Mouse (Mus musculus) gastrocnemius, adult 2 months (tissue): ENCODE results near the gene Cacnb4. TPM values are rescaled to one million over a fixed set of nuclear protein-coding genes. Genes with fewer than 3 reads are reported as not detected.

ENCODE experiments used
- DNase-seq: peaks from one replicate; pipeline ENCODE4 v3.0.0; 2022
- H3K27ac ChIP-seq: fragments of 200-600 bp; 2 replicates; pipeline ENCODE4 v1.8.1; 2022; ENCODE audit warnings: mild to moderate bottlenecking
- H3K4me3 ChIP-seq: fragments of 200-600 bp; 2 replicates; pipeline ENCODE4 v1.8.1; 2022; ENCODE audit warnings: mild to moderate bottlenecking, moderate library complexity
- CTCF ChIP-seq: fragments of 200-600 bp; IDR thresholded peaks from 2 replicates; pipeline ENCODE4 v1.8.1; 2022; ENCODE audit warnings: antibody characterized with exemption, mild to moderate bottlenecking, moderate library complexity
- intact Hi-C: fragments of 180-260 bp; cut with DNase I; formaldehyde crosslinking; loops from one replicate; pipeline ENCODE4 v1.15.1; 2025
- total RNA-seq, 2 experiments: library from RNA; stranded (reverse); gene quantifications; 2 replicates each; pipeline ENCODE4 v1.2.3; 2021

The Cacnb4 gene
- total RNA-seq, 2 experiments from 2014 or later, result 0.20 to 0.31 TPM

GRCm38 (mm10) chr2:52547331-52547730, 129.3 kb downstream of the Cacnb4 start:
- Histone ChIP-seq H3K4me3 (no peak overlapping the region), H3K27ac (no peak overlapping the region)
- intact Hi-C loops, result no loop called here
- no peak for DNase-seq
- TF ChIP-seq CTCF, result no peak

- no peak for DNase-seq
- no peak for TF ChIP-seq CTCF
- intact Hi-C loops, result no loop called here
- Histone ChIP-seq H3K4me3 (no peak overlapping the region), H3K27ac (no peak overlapping the region)
Observed at GRCm38 (mm10) chr2:52544527-52544926, 132.1 kb downstream of the Cacnb4 start.

GRCm38 (mm10) chr2:52541068-52541467, 135.6 kb downstream of the Cacnb4 start:
- Histone ChIP-seq H3K27ac (no peak overlapping the region), H3K4me3 (no peak overlapping the region)
- DNase-seq, result no peak
- intact Hi-C loops, result no loop called here
- no peak for TF ChIP-seq CTCF

GRCm38 (mm10) chr2:52539318-52539717, 137.3 kb downstream of the Cacnb4 start:
- intact Hi-C loops, result loop anchor here (5.0 kb wide), 1 partner anchor 33 kb away; no protein-coding TSS in a partner anchor
- TF ChIP-seq CTCF, result no peak
- no peak for DNase-seq
- Histone ChIP-seq H3K27ac (no peak overlapping the region), H3K4me3 (no peak overlapping the region)

GRCm38 (mm10) chr2:52537645-52538044, 139.0 kb downstream of the Cacnb4 start:
- intact Hi-C loops, result loop anchor here (5.0 kb wide), 1 partner anchor 35 kb away; no protein-coding TSS in a partner anchor
- Histone ChIP-seq H3K27ac (peak overlapping the region; percentile 83), H3K4me3 (no peak overlapping the region)
- TF ChIP-seq CTCF, result no peak
- peak; percentile 45 for DNase-seq

- Histone ChIP-seq H3K4me3 (no peak overlapping the region), H3K27ac (peak overlapping the region; percentile 83)
- intact Hi-C loops, result loop anchor here (5.0 kb wide), 1 partner anchor 35 kb away; no protein-coding TSS in a partner anchor
- TF ChIP-seq CTCF, result no peak
- peak; percentile 51 for DNase-seq
Observed at GRCm38 (mm10) chr2:52537155-52537554, 139.5 kb downstream of the Cacnb4 start.

- no peak for TF ChIP-seq CTCF
- intact Hi-C loops, result loop anchor here (5.0 kb wide), 1 partner anchor 36 kb away; no protein-coding TSS in a partner anchor
- peak; percentile 87 for DNase-seq
- Histone ChIP-seq H3K4me3 (no peak overlapping the region), H3K27ac (peak overlapping the region; percentile 83)
Observed at GRCm38 (mm10) chr2:52536511-52536910, 140.1 kb downstream of the Cacnb4 start.

- Histone ChIP-seq H3K4me3 (no peak overlapping the region), H3K27ac (peak overlapping the region; percentile 54)
- no peak for TF ChIP-seq CTCF
- intact Hi-C loops, result no loop called here
- no peak for DNase-seq
Observed at GRCm38 (mm10) chr2:52533696-52534095, 142.9 kb downstream of the Cacnb4 start.

- Histone ChIP-seq H3K4me3 (no peak overlapping the region), H3K27ac (no peak overlapping the region)
- no peak for TF ChIP-seq CTCF
- no peak for DNase-seq
- intact Hi-C loops, result no loop called here
Observed at GRCm38 (mm10) chr2:52530521-52530920, 146.1 kb downstream of the Cacnb4 start.

- H3K27ac ChIP-seq, result no peak overlapping the region
- no peak overlapping the region for H3K4me3 ChIP-seq
- DNase-seq, result no peak
- intact Hi-C loops, result no loop called here
- TF ChIP-seq CTCF, result no peak
Observed at GRCm38 (mm10) chr2:52529245-52529644, 147.4 kb downstream of the Cacnb4 start.

- peak; percentile 46 for DNase-seq
- TF ChIP-seq CTCF, result no peak
- Histone ChIP-seq H3K4me3 (no peak overlapping the region), H3K27ac (no peak overlapping the region; the same call in 1 of the 2 replicates)
- intact Hi-C loops, result no loop called here
Observed at GRCm38 (mm10) chr2:52525876-52526592, 150.6 kb downstream of the Cacnb4 start.

GRCm38 (mm10) chr2:52523056-52523715, 153.4 kb downstream of the Cacnb4 start:
- intact Hi-C loops, result no loop called here
- no peak for DNase-seq
- TF ChIP-seq CTCF, result no peak
- Histone ChIP-seq H3K27ac (no peak overlapping the region), H3K4me3 (no peak overlapping the region)

GRCm38 (mm10) chr2:52521012-52521411, 155.6 kb downstream of the Cacnb4 start:
- TF ChIP-seq CTCF, result no peak
- H3K27ac ChIP-seq, result no peak overlapping the region
- no peak for DNase-seq
- no peak overlapping the region for H3K4me3 ChIP-seq
- intact Hi-C loops, result no loop called here

- intact Hi-C loops, result no loop called here
- DNase-seq, result no peak
- no peak overlapping the region for H3K4me3 ChIP-seq
- no peak overlapping the region for H3K27ac ChIP-seq
- no peak for TF ChIP-seq CTCF
Observed at GRCm38 (mm10) chr2:52518740-52519139, 157.9 kb downstream of the Cacnb4 start.
